Mouse (Mus musculus): Measurements from ENCODE around the gene Mindy1.
"Not testable (repeated sequence)": the region's sequence is repeated elsewhere in the genome, so short reads cannot be mapped to it uniquely, and the experiment has no call there.

Mindy1 gene

DNA sequence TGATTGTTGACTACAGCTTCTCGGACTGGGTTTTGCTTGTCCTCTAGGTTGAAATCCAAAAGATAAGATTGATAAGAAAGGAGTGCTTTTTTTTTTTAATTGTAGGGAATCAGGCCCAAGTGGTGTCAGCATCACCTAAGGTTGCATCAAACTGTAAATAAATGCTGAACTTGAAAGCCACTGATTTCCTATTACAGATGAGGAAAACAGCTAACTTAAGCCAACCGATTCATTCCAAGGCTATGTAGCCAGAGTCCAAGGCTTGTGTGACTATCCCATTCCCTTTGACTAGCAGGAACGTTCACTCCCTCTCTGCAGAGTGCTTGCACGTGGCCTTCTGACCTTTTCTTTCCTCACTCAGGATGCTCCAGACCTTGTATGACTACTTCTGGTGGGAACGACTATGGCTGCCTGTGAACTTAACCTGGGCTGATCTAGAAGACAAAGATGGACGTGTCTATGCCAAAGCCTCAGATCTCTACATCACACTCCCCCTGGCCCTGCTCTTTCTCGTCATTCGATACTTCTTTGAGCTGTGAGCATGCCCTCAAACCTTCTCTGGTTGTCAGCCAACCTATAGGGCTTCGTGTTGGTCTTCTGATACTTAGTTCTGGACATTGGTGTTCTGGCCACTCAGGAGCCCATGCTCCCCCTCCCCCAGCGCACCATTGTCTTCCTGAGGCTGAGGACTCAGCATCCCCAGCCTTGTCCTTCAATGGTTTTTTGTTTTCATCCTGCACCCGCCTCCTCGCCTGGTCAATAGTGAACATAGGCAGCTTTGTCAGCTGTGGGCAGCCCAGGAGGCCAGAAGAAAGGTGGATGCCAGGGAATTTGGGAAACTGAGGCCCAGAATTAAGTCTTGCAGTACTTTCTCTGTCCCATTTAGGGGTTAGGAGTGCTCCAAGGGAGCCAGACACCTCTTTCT, 38.8 kb downstream of the Mindy1 start:
- in situ Hi-C loops (cut with MseI, MboI) = no loop called here

DNA sequence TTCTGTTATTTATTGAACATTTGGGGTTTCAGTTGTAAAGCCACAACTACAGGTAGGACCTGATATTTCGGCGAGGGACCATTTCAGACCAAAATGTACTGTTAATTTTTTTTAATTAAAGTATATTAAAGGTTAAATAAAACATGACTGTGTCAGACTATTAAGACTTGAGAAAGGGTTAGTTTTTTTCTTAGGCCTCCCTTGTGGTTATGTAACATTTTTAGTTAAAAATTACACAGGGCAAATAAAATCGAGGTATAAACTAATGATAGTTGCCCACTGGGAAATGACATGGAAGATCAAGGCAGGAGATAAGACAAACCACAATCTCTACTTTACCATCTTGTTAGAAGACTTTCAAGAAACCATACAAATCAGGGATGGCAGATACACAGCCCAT, 42.3 kb downstream of the Mindy1 start:
- in situ Hi-C loops (cut with MseI, MboI) = no loop called here

DNA sequence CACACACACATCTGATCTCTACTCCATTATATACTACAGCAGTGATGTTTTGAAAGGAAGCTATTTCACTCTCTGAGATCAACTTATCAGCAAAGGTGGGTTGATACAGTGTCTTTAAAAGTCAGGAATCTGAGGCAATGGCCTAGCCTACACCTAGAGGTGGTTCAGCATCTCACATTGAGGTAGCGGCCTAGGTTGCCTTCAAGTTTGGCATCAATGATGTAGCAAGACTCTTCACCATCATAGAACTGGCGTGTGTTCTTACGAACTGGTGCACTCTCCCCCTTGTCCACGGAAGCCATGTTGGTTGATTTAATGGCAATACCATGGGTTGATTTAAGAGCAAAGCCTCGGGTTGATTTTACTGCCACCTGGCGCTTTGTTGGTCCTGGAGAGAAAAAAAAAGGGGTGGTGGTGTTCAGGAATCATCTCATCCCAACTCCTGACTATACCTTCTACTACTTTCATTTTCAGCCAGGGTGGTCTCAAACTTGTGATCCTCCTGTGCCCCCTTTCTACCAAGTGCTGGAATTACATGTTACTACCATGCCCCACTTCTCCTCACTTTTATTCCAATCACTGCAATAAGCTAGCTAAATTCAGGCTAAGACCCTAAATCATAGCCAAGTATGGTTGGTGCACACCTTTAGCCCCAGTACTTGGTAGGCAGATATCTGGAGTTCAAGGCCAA, 43.5 kb downstream of the Mindy1 start:
- in situ Hi-C loops (cut with MseI, MboI) = no loop called here

DNA sequence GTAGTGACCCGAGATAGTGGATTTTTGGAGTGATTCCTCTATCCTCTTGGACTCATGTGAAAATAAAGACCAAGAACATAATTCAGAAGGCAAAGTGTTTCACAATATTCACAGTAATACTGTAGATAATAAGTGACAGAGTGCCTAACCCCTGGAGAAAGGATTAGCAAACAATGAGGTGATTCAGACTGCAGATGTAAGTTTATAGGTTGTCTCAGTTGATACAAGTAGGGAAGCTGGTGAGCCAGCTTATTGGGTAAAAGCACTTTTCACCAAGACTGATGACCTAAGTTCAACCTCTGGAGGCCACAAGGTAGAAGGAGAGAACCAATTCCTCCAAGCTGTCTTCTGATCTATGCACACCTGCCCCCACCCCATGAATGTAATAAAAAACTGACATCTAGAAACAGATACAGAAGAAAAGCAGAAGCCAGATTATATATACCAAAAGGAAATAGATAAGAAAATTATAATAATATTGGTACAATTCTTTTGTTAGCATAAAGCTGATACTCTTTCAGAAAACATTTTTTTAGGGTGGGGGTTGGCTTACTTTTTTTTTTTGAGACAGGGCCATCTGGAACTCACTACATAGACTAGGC, 47.8 kb downstream of the Mindy1 start:
- in situ Hi-C loops (cut with MseI, MboI) = no loop called here

DNA sequence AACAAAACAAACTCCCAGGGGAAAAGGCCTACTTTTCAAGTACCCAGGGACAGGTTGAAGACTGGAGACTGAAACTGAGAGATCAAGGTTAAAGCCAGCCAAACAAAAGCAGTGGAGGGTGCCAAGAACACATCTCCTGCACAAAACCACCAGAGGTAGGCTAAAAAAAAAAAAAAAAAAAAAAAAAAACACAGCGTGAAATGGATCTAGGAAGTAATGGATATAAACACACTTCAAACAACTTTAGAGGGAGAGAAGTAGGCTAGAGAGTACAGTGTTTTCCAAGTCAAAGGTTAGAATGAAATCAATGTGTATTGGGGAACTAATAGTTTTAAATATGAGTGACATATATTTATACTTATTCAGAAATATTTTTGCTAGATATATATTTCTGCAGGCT, 50.4 kb downstream of the Mindy1 start:
- in situ Hi-C loops (cut with MseI, MboI) = no loop called here

DNA sequence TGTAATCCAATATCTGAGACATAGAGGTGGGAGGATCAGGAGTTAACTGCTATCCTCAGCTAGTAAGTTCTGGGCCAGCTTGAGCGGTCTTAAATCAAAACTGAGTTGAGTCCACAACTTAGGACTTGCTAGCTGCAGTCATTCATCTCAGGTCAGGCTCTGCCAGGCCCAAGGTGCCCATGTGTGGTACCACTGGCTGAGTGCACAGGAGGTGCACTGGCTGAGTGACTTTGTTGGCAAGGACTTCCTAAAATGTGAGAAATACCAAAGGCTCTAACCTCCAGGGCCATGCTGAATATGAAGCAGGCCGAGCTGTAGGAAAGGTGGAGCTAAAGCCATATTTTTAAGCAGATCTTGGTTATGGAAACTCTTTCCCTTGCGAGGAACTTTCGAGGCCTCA, 56.2 kb downstream of the Mindy1 start:
- in situ Hi-C loops (cut with MseI, MboI) = no loop called here

DNA sequence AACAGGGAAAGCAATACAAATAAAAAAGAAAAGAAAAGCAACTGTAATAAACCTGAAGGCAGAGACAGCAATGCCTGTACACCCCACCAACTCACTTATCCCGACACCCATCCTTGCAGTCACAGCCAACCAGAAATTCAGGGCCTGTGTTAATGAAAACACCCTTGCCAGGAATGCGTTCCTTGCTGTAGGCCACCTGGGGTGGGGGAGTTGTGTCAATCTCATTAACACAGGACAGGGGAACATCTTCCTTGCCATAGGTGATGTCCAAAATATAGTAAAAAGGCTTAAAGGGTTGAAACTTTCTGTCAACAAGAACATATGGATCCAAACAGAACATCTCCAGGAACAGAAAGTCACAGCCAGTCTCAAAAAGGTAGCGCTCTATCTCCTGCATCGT, 57.1 kb downstream of the Mindy1 start:
- in situ Hi-C loops (cut with MseI, MboI) = no loop called here

DNA sequence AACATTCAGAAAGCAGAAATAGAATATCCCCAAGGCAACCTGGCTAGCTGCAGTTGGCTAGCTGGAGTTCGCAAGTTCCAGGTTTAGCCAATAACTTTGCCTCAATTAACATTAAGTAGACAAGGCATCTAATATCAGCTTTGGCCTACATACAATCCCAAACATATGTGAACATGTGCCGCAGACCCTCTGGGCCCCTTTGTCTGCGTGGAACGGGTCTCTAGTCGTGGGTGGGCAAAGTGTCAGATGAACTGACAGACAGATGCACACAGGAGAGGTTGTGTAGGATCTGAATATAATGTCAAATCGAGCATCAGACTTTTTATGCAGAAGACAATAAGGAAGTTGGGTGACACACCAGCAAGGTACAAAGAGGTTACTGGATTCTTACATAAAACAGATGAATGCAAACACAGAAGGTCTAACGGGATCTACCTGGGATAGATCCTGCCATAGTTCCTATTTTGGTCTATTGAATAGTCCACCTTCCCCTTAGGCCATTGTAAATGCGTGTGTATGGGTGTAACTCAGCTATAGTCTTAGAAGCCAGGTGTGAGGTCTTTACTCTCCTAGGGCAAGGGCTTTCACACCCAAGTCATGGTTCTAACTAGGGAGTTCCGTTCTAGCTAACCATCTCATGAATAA, 62.3 kb downstream of the Mindy1 start:
- in situ Hi-C loops (cut with MseI, MboI) = not testable (repeated sequence)

Measured in mouse trophoblast stem cell (cell line).